In the genomic region with DNA sequence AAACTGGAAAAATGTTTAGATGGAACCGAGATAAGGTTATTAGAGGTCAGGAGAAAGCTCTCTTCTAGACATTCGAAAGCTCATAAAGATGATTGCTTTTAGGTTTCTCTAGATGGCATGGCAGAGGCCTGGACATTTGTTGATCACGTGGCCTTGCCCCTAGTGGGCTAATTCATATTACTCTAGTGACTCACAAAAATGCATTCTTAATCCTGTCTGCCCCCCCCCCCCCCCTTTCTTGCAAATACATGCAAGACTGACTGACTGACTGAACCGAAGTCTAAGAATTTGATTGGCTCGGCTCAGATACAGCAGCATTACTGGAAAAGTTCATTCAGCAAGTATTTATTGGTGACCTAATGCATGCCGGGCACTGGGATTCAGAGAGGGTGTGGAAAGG, we compare ENCODE assay signal across 8 mouse cellular contexts. TPM values are rescaled to one million over a fixed set of nuclear protein-coding genes. Genes with fewer than 3 reads are reported as not detected.
DNase-seq lines count a peak whose midpoint lies in the region; ATAC-seq lines count a peak whose summit lies in the region.

No protein-coding gene starts in this region.

- peaks cover 22% of the 10 kb centered on the region for H3K4me1 ChIP-seq in heart, embryonic 13.5 days
- H3K4me1 ChIP-seq in limb, embryonic 10.5 days, result peaks cover 29% of the 10 kb centered on the region
- peaks cover 36% of the 10 kb centered on the region for H3K4me1 ChIP-seq in midbrain, embryonic 13.5 days (replicated peaks)

- H3K4me2 ChIP-seq in heart, embryonic 13.5 days, result peak overlapping the region; percentile 85
- H3K4me2 ChIP-seq in midbrain, embryonic 13.5 days (replicated peaks), result peak overlapping the region; percentile 98

- no peaks in the 10 kb centered on the region for H3K9me3 ChIP-seq in heart, embryonic 13.5 days
- no peaks in the 10 kb centered on the region for H3K9me3 ChIP-seq in limb, embryonic 10.5 days (replicated peaks)
- H3K9me3 ChIP-seq in midbrain, embryonic 13.5 days, result no peaks in the 10 kb centered on the region

- peak; percentile 26 for ATAC-seq in common myeloid progenitor, adult 5-6 weeks (replicated peaks; ENCODE audit: low read depth, poor library complexity, severe bottlenecking)
- no peak for ATAC-seq in heart, embryonic 13.5 days (ENCODE audit: extremely low read depth, insufficient number of reproducible peaks, low FRiP score, low TSS enrichment)
- no peak for ATAC-seq in midbrain, embryonic 13.5 days

- H3K4me3 ChIP-seq in heart, embryonic 13.5 days, result peak overlapping the region; percentile 83
- H3K4me3 ChIP-seq in limb, embryonic 10.5 days, result peak overlapping the region; percentile 86
- peak overlapping the region; percentile 93 for H3K4me3 ChIP-seq in midbrain, embryonic 13.5 days (replicated peaks)

- H3K27me3 ChIP-seq in heart, embryonic 13.5 days (replicated peaks), result no peaks in the 10 kb centered on the region
- no peaks in the 10 kb centered on the region for H3K27me3 ChIP-seq in limb, embryonic 10.5 days (ENCODE audit: low read depth, poor library complexity, severe bottlenecking)
- H3K27me3 ChIP-seq in midbrain, embryonic 13.5 days, result no peaks in the 10 kb centered on the region

- no peaks in the 10 kb centered on the region for H3K36me3 ChIP-seq in heart, embryonic 13.5 days
- no peaks in the 10 kb centered on the region for H3K36me3 ChIP-seq in limb, embryonic 10.5 days
- no peaks in the 10 kb centered on the region for H3K36me3 ChIP-seq in midbrain, embryonic 13.5 days

- WGBS in heart, embryonic 13.5 days, result 5% methylated on average over 6 of the region's 6 CpGs
- WGBS in limb, embryonic 10.5 days, result 11% methylated on average over 6 of the region's 6 CpGs
- under 1% methylated on average over 6 of the region's 6 CpGs for WGBS in midbrain, embryonic 13.5 days

- H3K27ac ChIP-seq in heart, embryonic 13.5 days (replicated peaks), result peak overlapping the region; percentile 99
- H3K27ac ChIP-seq in limb, embryonic 10.5 days, result 0 out of 2 replicates have a peak overlapping the region, but pooled peaks have one; percentile 50
- no peak overlapping the region for H3K27ac ChIP-seq in midbrain, embryonic 13.5 days

- H3K9ac ChIP-seq in heart, embryonic 13.5 days, result peak overlapping the region; percentile 98
- peak overlapping the region; percentile 99 for H3K9ac ChIP-seq in midbrain, embryonic 13.5 days (replicated peaks)

- peak; percentile 26 for DNase-seq in spleen, adult 12 weeks (ENCODE audit: low spot score)
- DNase-seq in spleen, adult 18-20 months, result no peak
- DNase-seq in limb, embryonic 10.5 days (ENCODE audit: low spot score), result peak; percentile 72
- DNase-seq in urinary bladder, postnatal 36 days (ENCODE audit: low spot score in 2 of 2), result no peak
- DNase-seq in layer of hippocampus, postnatal 36 days, result no peak

RNA-seq across cellular contexts. Expression of a gene that starts 2.2 kb away (rescaled TPM):
- 64.3 and 74.0 TPM in 2 replicates for total RNA-seq in common myeloid progenitor, adult 5-6 weeks (2017)
- 10.2 and 10.5 TPM in 2 replicates for polyA plus RNA-seq in heart, embryonic 13.5 days (2015; fragmentation: Nextera tagmentation; extraction: Ambion mirVana)
- 16.4 and 19.7 TPM in 2 replicates for polyA plus RNA-seq in limb, embryonic 10.5 days (2016; fragmentation: Nextera tagmentation; extraction: Ambion mirVana)
- 20.5 TPM in 2 replicates for polyA plus RNA-seq in midbrain, embryonic 13.5 days (2015; fragmentation: Nextera tagmentation; extraction: Ambion mirVana)
- total RNA-seq in layer of hippocampus, postnatal 36 days (2021), result 10 to 100 TPM; 34.0 to 38.4 TPM

Comparison
In these comparisons a context has a peak if more than half of its experiments do, and no peak if none do; other contexts are left out.
1. DNase-seq: peak in spleen, adult 12 weeks (single experiment) and limb, embryonic 10.5 days (single experiment); none in spleen, adult 18-20 months (0 of 2), urinary bladder, postnatal 36 days (0 of 2) and layer of hippocampus, postnatal 36 days (0 of 2).
2. Peak in every context shown above with its lines, with median percentiles within 50 percentile points of each other: H3K4me3 ChIP-seq.